Mouse (Mus musculus) c-Kit-positive CD71-negative TER-119-negative erythroid progenitor cells, embryonic 14.5 days (primary cell): ENCODE data around the gene Shq1.
A peak's percentile ranks its signal among the peaks of the same experiment; 100 is the strongest.

ENCODE experiments used
- DNase-seq: peaks from one replicate; pipeline ENCODE4 v3.0.0-alpha.2; 2013; ENCODE audit warnings: low read depth

Shq1 gene

DNA sequence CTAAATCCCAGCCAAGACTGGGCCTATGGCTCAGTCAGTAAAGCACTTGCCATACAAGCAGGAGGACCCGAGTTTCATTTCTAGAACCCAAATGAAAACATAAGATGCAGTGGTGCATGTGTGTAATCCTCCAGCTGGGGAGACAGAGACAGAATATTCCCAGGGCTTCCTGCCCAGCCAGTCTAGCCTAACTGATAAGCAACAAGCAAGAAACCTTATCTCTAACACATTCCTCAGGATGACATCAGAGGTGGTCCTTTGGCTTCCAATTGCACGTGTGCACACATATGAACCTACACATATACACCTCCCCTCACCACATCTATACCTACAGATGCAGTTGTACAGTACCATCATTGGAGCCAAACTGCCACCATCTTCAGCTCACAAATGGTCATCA is 2.1 kb downstream of the Shq1 start:
- DNase-seq, result no peak

- no peak for DNase-seq
Observed at GRCm38 (mm10) chr6:100667644-100668043, 3.3 kb downstream of the Shq1 start.

DNA sequence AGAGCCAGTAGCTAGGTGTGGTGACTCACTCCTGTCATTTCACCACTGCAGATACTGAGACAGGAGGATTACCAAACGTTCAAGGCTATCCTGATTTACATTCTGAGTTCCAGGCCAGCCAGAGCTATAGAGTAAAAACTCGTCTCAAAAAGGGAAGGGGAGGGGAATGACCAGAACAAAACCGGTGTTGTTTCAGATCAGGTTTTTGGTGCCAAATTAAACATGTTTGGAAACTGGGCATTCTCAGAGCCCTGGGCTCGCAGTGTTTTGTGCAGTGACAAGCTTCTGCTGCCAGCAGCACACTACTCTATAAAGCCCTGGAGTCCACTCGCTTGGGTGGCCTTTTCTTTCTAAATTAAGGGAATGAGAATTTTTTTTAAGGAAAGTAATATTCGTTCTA is 8.7 kb downstream of the Shq1 start:
- DNase-seq, result no peak

- DNase-seq, result no peak
Observed at GRCm38 (mm10) chr6:100660395-100660794, 10.6 kb downstream of the Shq1 start.

- DNase-seq, result no peak
Observed at GRCm38 (mm10) chr6:100652535-100652934, 18.4 kb downstream of the Shq1 start.

DNA sequence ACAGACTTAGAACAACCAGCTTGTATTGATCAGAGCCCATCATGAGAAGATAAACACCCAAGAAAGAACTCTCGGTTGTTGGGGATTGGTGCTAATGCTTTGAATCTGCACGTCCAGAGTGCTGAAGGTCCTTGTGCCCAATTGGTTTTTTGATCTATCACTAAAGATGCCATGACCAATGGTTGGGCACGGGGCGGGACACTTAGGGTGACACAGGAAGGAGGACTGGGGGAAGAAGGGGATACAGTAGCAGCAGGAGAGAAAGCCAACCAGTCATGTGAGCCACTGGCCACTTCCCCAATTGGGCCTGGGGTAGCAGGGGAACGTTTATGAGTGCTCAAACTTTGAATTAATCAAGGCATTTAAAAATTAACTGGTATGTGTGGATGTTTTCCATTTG is 23.8 kb downstream of the Shq1 start:
- DNase-seq, result peak; percentile 17

GRCm38 (mm10) chr6:100645469-100646201 is 25.3 kb downstream of the Shq1 start:
- no peak for DNase-seq

GRCm38 (mm10) chr6:100644631-100645030 is 26.3 kb downstream of the Shq1 start:
- no peak for DNase-seq

- DNase-seq, result no peak
Observed at GRCm38 (mm10) chr6:100642786-100643185, 28.2 kb downstream of the Shq1 start.

GRCm38 (mm10) chr6:100640591-100640990 is 30.4 kb downstream of the Shq1 start:
- DNase-seq, result no peak

DNA sequence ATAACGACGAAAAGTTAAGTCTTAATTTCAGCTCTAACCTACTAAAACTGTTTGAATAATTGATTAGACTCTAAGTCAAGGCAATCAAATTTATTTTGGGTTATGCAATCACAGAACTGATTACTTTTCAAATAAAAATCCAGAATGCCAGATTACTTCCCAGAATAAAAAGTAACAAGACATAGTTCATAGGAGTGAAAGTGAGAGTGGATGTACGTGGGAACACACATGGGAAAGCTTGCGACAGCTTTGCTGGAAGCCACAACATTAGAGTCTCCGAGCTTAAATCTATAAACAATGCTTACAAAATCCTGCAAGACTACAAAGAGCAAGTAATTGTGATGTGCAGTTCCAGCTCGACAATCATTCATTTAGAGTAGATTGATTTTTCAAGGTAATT is 41.9 kb downstream of the Shq1 start:
- no peak for DNase-seq

- no peak for DNase-seq
Observed at GRCm38 (mm10) chr6:100628223-100628622, 42.7 kb downstream of the Shq1 start.

- DNase-seq, result no peak
Observed at GRCm38 (mm10) chr6:100623922-100624321, 47.0 kb downstream of the Shq1 start.

GRCm38 (mm10) chr6:100622861-100623507 is 48.0 kb downstream of the Shq1 start:
- no peak for DNase-seq

GRCm38 (mm10) chr6:100620411-100620810 is 50.5 kb downstream of the Shq1 start:
- DNase-seq, result no peak

DNA sequence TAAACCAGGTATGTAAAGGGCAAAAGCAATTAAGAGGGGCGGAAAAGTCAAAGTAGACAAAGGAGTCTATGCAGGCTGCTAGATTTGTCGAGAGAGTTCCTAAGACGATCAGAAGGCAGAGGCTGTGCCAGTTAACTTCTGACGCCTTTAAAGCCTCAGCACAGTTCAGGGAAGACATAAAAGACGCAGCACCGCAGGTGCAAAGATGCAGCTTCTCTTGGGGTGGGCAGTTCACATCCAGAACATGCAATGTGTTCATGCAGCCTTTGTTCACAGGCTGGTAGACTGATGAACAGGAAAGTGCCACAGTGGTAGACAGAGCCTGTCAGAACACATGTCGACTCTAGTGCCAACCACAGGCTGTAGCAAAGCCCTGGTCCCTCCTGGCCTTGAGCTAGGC is 51.6 kb downstream of the Shq1 start:
- no peak for DNase-seq

DNA sequence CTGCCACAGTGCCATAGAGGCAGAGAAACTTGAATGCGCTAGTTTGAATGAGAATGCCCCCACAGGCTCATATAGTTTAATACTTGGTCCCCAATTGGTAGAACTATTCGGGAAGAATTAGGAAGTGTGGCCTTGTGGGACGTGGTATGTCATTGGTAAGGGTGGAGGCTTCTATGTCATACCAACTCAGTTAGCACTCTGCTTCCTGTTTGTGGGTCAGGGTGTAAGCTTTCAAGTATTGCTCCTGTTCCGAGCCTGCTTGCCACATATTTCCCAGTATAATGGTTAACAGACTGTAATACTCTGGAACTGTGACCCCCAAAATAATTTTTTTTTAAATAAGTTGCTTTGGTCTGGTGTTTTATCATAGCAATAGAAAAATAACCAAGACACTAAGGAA is 54.8 kb downstream of the Shq1 start:
- no peak for DNase-seq

- DNase-seq, result no peak
Observed at GRCm38 (mm10) chr6:100613593-100614267, 57.2 kb downstream of the Shq1 start.

- no peak for DNase-seq
Observed at GRCm38 (mm10) chr6:100610897-100611575, 59.9 kb downstream of the Shq1 start.

- no peak for DNase-seq
Observed at GRCm38 (mm10) chr6:100610182-100610581, 60.8 kb downstream of the Shq1 start.

GRCm38 (mm10) chr6:100609256-100609655 is 61.7 kb downstream of the Shq1 start:
- DNase-seq, result no peak

- peak; percentile 43 for DNase-seq
Observed at GRCm38 (mm10) chr6:100608429-100608828, 62.5 kb downstream of the Shq1 start.

GRCm38 (mm10) chr6:100606805-100607204 is 64.2 kb downstream of the Shq1 start:
- DNase-seq, result no peak
